Mouse (Mus musculus) kidney, postnatal 36 days (tissue): ENCODE measurements around the gene Ppfia1.

Experiments used
- DNase-seq, 2 experiments: peaks; one replicate each; pipeline ENCODE4 v3.0.0; 2021 to 2022; ENCODE audit warnings: mixed read lengths in 2 of 2

The Ppfia1 gene

DNA sequence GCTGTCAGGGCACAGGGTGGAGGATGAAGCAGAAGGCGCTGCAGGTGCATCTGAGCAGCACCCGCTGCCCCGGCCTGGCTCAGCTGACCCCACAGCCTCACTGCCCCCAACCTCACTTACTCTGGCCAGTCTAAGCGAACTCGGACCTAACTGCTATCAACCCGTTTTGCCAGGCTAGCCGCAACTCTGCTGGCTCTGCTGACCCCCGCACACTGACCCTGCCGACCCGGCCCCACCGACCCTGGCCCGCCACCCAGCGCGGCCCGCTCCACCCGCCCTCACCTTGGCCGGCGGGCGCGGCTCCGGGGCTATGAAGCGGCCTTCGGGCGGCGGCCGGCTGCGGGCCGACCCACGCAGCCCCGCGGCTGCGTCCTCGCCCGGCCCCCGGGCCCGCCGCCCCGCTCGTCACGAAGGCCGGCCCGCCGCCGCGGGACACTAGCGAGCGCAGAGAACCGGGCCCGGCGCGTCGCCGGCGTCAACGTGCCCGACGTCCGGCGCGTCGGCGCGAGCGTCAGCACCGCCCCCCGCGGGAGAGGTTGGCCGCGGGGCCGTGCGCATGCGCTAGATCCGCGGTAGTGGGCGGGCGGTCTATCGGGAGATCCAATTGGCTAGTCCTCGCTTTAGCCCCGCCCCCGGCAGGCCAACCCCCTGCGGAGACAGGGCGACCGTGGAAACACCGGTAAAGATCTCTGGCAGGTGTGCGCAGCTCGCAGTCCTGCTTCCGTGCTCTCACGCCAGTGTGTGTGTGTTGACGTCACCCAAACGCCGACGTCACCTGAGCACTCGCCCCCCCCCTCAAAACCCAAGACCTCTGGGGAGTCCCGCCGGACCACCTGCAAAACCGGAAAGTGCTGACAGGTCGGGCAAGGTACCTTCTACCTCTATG, at the start of gene Ppfia1:
Ppfia1 (minus strand) TSS at position 493 of the 886 bp plus-strand sequence.
- peak; percentile 98 to 100 for DNase-seq

GRCm38 (mm10) chr7:144600333-144600900, 46.9 kb upstream of the Ppfia1 start:
- no peak for DNase-seq

DNA sequence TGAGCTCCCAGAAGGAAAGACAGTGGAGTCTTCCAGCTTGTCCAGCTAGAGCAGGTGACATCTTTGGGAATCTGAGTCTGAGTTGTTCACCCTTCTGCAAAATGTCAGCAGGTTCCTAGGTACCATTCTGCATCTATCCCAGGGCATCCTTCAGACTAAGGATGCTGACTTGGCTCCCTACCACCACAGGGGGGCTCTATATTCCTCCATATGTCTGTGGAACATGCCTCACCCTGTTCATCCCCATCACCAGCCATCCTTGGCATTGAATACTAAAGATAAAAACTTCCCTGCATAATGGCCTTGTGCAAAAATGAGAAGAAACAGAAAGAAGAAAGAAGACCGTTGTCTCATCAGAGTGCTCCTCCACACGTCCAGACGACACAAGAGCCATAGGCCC, 36.0 kb upstream of the Ppfia1 start:
- no peak for DNase-seq

- peak; percentile 37 to 73 for DNase-seq
Measured at GRCm38 (mm10) chr7:144587291-144587690, 33.8 kb upstream of the Ppfia1 start.

- DNase-seq = peak; percentile 64 to 87
Measured at GRCm38 (mm10) chr7:144585648-144586047, 32.1 kb upstream of the Ppfia1 start.

GRCm38 (mm10) chr7:144583619-144584018, 30.1 kb upstream of the Ppfia1 start:
- peak; percentile 56 to 72 for DNase-seq

GRCm38 (mm10) chr7:144582284-144582980, 28.9 kb upstream of the Ppfia1 start, which contains the start of gene Fadd:
Gene Fadd (minus strand): TSS chr7:144582463.
- peak; percentile 96 for DNase-seq

DNA sequence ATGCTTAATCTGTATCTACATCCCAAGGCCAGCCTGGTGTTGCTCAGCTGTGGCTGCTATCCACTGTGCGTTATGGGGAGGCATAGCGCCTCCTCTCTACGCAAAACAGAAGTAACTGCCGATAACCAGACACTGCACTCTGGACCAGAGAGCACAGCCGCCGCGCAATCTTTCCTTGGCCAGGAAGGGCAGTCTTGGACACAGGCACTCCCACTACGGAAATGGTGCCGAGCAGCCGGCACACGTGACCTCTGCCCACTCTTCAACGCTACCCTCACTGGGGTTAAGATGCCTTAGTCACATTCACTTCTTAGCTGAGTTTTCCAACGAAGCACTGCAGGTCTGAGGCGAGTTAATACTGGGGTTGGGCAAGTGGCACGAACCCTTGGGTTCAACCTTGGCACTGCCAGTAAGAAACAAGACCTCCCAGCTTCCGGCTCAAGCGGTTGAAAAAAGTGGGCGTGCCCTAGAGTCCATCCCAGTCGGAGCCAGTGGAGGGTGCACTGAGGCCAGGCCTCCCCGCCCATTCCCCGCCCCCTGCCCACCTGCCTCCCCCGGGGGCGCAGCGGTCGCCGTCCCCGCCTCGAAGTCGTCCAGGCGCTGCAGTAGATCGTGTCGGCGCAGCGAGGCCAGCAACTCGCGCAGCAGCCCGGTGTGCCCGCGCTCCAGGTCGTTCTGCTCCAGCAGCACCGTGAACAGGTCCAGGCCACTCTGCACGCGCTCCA, 28.2 kb upstream of the Ppfia1 start:
- peak; percentile 89 to 93 for DNase-seq

- DNase-seq = no peak
Measured at GRCm38 (mm10) chr7:144577876-144578275, 24.3 kb upstream of the Ppfia1 start.

- peak; percentile 52 to 86 for DNase-seq
Measured at GRCm38 (mm10) chr7:144572234-144572633, 18.7 kb upstream of the Ppfia1 start.

GRCm38 (mm10) chr7:144571598-144571997, 18.1 kb upstream of the Ppfia1 start:
- DNase-seq = peak; percentile 85 to 88

DNA sequence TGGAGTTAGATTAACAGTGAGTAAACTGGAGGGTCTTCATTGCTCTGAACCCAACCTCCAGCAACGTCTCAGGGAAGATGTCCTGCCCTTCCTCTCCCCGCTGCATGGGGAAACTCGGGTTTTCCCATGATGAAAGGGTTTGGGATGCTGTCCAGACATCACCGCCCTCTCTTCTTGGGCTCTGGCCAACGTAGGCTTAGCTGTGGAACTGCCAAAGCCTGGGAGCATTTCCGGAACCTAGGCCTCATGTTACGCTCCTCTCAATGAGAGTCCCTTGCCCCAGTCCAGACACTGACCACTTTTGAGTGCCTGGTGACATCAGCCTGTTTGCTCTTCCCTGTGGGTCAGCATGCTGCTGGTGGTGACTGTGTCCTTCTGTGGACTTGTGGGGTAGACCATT, 15.9 kb upstream of the Ppfia1 start:
- DNase-seq = peak; percentile 59 to 71

GRCm38 (mm10) chr7:144568091-144568490, 14.6 kb upstream of the Ppfia1 start:
- DNase-seq = no peak

DNA sequence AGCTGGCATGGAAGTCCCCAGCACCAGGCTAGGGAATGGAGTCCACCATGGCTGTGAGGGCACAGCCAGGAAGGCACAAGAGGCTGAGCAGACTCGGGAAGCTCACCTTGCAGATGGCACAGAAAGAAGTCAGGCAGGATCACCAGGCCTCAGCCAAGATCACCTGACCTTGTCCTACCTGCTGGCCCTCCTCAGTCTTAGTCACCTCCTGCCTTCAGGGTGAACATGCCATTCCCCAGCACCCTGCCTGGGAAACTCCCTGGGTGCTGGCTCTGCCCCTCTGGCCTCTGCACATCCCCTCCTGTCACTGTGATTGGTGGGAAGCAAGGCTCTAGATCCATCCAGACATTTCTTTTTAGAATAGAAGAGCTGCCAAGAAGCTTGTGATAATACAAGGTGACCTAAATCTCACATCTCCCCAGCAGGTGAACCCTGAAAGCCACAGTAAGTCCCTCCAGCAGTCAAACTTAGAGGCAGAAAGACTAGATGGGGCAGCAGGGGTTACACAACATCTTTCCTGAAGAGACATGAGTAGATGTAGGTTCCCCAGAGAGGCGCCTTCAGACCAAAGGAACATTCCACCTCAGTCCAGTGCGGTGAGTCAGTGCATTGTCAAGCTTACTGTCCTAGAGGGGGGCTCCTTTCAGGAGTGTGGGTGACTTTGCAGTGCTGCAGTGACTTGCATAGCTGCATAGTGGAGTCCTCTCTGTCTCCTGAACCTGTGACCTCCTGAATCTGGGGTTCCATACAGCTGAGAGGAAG, 13.6 kb upstream of the Ppfia1 start:
- DNase-seq = no peak

GRCm38 (mm10) chr7:144563456-144564155, 10.1 kb upstream of the Ppfia1 start:
- peak; percentile 66 to 67 for DNase-seq

DNA sequence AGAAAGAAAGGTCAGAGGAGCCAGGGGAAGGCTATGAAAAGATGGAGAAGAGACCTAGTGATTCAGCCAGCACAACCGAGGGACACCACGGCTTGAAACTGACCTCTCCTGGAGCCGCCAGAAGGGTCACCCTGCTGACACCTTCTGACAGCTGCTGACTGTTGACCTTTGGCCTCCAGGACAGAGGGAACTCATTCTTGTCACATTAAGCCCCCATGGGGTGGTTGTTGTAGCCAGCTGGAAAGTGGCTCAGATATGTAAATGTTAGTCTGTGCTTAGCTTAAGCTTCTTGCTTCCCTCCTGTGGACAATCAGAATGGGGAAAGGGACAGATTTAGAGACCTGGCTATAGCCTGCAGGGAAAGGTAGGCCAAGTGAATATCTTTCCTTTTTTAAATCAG, 8.5 kb upstream of the Ppfia1 start:
- peak in 1 of 2 experiments; percentile 52 for DNase-seq

DNA sequence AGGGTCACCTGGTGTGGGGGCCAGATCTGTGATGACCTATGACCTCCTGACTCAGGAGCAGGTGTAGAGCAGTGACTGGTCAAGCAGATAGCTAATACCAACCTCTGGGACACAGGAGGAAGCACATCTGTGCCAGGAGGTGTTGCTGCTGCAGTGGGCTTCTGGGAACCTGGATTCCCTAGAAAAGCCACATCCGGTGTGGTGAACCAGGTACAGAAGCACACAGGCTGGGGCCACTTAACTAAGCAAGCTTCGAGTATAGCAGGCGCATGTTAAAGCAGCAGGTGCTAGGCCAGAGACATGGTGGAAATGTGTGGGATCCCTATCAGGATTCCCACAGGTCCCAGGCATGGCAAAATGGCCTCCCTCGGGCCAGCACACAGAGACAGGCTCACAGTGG, 7.1 kb upstream of the Ppfia1 start:
- no peak for DNase-seq

- DNase-seq = no peak
Measured at GRCm38 (mm10) chr7:144558552-144558951, 5.0 kb upstream of the Ppfia1 start.

DNA sequence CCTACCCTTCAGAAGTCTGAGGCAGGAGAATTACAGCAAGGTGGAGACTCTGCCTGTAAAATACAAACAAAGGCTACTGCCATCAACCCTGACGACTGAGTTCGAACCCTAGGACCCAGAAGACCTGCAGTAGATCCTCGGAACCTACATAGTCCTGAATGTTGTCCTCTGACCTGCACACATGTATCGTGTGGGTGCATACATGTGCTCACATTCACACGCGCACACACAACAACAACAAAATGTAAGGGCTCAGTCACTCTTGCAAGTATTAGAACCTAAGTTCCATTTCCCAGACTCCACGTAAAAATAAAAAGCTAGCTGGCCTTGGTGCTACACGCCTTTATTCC, 569 bp upstream of the Ppfia1 start:
- no peak for DNase-seq

DNA sequence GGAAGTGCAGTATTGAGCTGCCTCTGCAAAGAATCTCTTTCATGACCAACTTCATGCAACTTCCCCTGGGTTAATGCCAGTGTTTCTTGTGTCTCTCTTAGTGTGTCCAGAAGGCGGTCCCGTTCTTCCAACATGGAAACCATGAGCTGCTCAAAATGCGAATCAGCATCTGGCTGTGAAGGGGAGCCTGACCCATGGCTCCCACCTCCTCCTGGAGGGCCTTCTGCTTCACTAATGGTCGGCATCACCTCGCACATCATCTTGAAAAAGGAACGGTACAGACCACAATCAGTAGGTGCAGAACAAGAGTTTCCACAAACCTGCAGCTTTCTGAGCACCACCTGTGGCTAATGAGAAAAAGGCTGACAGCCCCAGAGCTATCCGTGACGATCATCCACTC, 1.3 kb downstream of the Ppfia1 start:
- no peak for DNase-seq

GRCm38 (mm10) chr7:144550811-144551210, 2.7 kb downstream of the Ppfia1 start:
- DNase-seq = no peak
